Mouse (Mus musculus): ENCODE measurements at regions not wholly inside any gene's neighbourhood (a gene's known extent, or its start where the extent isn't known, plus 50 kb on each side); places are given as distances from the start of the nearest gene placed in this dataset.

DNA sequence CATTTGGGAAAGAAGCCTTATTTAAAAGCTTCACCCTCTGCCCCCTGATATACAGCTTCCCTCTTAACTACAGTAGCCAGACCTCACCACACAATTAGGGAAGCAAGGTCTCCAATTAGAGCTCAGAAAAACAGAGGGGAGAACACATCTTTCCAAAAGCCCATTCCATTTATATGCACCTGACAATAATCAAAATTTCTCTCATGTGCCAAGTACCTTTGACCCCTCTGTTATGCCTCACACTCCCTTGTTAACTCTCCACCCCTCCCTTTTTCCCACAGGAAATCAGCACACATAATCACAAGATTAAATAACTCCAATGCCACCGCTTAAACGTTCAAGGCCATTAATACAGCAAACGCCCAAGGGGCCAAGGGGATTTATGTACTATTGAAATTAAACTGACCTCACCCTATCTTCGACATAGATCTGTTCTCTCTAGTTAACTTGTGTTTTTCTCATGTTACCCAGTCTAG lies 300.7 kb downstream of the Mat2b start:
- Histone ChIP-seq H3K4me3 (replicated peaks; ENCODE audit: low read length) (no peak overlapping the region), H3K27me3 (ENCODE audit: control insufficient read depth, insufficient read depth, low read length) (no peaks in the 10 kb centered on the region), H3K36me3 (ENCODE audit: control insufficient read depth, insufficient read depth, low read length) (no peaks in the 10 kb centered on the region), H3K9ac (ENCODE audit: low read length) (no peak overlapping the region), H3K4me1 (ENCODE audit: control insufficient read depth, insufficient read depth, low read length) (no peaks in the 10 kb centered on the region), H3K9me3 (replicated peaks; ENCODE audit: control insufficient read depth, low read length) (no peaks in the 10 kb centered on the region), H3K27ac (ENCODE audit: low read length) (no peak overlapping the region), H3K4me2 (ENCODE audit: low read depth, low read length) (no peak overlapping the region)
- no peak for ATAC-seq (ENCODE audit: insufficient read depth, low FRiP score)
- 44% methylated on average over 4 of the region's 4 CpGs for WGBS

DNA sequence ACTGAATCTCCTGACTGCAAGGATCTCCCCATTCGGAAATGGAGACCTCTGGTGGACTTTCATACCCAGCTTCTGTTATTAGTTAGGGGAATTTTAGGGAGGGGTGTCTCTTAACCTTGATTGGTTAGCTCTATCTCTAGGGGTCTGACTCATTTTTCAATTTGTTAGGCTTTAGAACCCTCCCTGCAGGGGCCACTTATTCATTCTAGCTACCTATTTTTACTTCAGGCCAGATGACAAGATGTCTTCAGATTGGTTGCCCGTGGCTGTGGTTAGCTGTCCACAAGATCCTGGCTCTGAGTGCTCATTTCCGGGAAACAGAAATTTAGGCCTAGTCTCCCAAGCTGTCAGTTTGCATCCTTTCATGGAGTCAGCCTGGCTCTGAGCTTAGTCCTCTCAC lies 314.3 kb downstream of the Mat2b start:
- no peaks in the 10 kb centered on the region for H3K36me3 ChIP-seq (ENCODE audit: control insufficient read depth, insufficient read depth, low read length)
- H3K9ac ChIP-seq (ENCODE audit: low read length) = no peak overlapping the region
- H3K27me3 ChIP-seq (ENCODE audit: control insufficient read depth, insufficient read depth, low read length) = no peaks in the 10 kb centered on the region
- H3K4me1 ChIP-seq (ENCODE audit: control insufficient read depth, insufficient read depth, low read length) = 0 out of 2 replicates have a peak, but pooled peaks cover 3% of the 10 kb centered on the region
- no peak for ATAC-seq (ENCODE audit: insufficient read depth, low FRiP score)
- 78% methylated on average over 3 of the region's 3 CpGs for WGBS
- no peak overlapping the region for H3K4me2 ChIP-seq (ENCODE audit: low read depth, low read length)
- no peaks in the 10 kb centered on the region for H3K9me3 ChIP-seq (replicated peaks; ENCODE audit: control insufficient read depth, low read length)
- H3K27ac ChIP-seq (ENCODE audit: low read length) = no peak overlapping the region
- H3K4me3 ChIP-seq (replicated peaks; ENCODE audit: low read length) = no peak overlapping the region

DNA sequence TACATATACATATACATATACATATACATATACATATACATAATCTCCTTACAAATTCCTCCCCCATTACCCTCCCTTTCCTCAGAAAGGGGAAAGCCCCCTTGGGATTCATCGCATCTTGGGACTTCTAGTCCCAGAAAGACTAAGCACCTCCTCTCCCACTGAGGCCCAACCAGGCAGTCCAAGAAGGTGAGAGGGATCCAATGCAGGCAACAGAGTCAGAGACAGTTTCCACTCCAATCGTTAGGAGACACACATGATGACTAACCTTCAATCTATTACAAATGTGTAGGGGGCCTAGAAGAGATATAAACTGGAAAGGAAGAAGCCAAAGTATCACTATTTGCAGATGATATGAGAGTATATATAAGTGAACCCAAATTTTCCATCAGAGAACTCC lies 323.3 kb downstream of the Mat2b start:
- 90% methylated on average over 2 of the region's 2 CpGs for WGBS
- no peaks in the 10 kb centered on the region for H3K9me3 ChIP-seq (replicated peaks; ENCODE audit: control insufficient read depth, low read length)
- H3K4me2 ChIP-seq (ENCODE audit: low read depth, low read length) = no peak overlapping the region
- no peaks in the 10 kb centered on the region for H3K27me3 ChIP-seq (ENCODE audit: control insufficient read depth, insufficient read depth, low read length)
- H3K27ac ChIP-seq (ENCODE audit: low read length) = no peak overlapping the region
- no peaks in the 10 kb centered on the region for H3K36me3 ChIP-seq (ENCODE audit: control insufficient read depth, insufficient read depth, low read length)
- no peak overlapping the region for H3K9ac ChIP-seq (ENCODE audit: low read length)
- H3K4me1 ChIP-seq (ENCODE audit: control insufficient read depth, insufficient read depth, low read length) = no peaks in the 10 kb centered on the region
- no peak for ATAC-seq (ENCODE audit: insufficient read depth, low FRiP score)
- H3K4me3 ChIP-seq (replicated peaks; ENCODE audit: low read length) = no peak overlapping the region

DNA sequence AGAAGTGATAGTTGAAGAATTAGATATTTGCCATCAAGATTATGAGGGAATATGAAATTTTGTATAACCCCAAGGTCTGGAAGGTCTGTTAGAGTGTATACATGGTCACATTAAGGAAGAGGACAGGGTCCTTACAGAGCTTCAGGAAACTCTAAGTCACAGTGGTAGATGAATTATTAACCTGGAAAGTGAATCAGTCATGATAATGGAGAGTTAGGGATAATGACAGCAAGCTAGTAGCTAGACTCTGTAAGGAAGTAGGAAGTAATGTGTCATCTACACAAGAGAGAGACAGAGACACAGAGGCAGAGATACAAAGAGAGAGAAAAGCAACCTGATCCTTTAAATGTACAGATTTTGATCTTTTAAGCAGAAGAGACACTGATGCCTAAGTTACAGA lies 328.4 kb downstream of the Mat2b start:
- no peak overlapping the region for H3K9ac ChIP-seq (ENCODE audit: low read length)
- no peak overlapping the region for H3K4me2 ChIP-seq (ENCODE audit: low read depth, low read length)
- no peaks in the 10 kb centered on the region for H3K9me3 ChIP-seq (replicated peaks; ENCODE audit: control insufficient read depth, low read length)
- H3K36me3 ChIP-seq (ENCODE audit: control insufficient read depth, insufficient read depth, low read length) = no peaks in the 10 kb centered on the region
- no peaks in the 10 kb centered on the region for H3K4me1 ChIP-seq (ENCODE audit: control insufficient read depth, insufficient read depth, low read length)
- ATAC-seq (ENCODE audit: insufficient read depth, low FRiP score) = no peak
- H3K4me3 ChIP-seq (replicated peaks; ENCODE audit: low read length) = no peak overlapping the region
- H3K27me3 ChIP-seq (ENCODE audit: control insufficient read depth, insufficient read depth, low read length) = no peaks in the 10 kb centered on the region
- no peak overlapping the region for H3K27ac ChIP-seq (ENCODE audit: low read length)

DNA sequence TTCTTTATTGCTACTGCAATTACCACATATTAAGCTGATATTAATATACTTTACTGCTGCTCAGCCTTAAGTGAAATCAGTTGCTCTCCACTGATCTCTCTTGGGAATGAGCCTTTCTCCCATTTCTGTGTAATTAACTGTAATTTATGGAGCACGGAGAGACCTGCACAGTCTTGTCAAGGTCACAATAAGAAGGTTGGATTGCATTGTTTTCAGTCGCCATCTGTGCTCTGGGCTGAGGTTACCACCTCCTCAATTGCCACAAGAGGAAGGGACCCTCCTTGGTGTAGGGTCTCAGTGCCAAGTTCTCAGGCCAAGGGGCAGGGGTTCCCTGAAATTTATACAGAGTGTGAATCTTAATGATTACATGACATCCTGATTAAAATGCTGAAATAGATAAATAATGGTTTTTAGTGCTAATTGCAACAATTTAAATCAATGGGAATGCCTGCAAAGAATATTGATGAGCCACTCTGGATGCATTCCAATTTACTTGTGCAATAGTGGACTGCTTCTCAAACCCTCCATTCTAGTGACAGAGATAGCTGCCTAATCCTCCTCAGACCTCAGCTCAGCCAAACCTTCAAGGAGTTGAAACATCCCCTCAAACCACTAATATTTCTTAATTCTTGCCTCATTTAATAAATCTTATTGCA lies 332.3 kb downstream of the Mat2b start:
- H3K9me3 ChIP-seq (replicated peaks; ENCODE audit: control insufficient read depth, low read length) = no peaks in the 10 kb centered on the region
- H3K36me3 ChIP-seq (ENCODE audit: control insufficient read depth, insufficient read depth, low read length) = no peaks in the 10 kb centered on the region
- no peak overlapping the region for H3K4me3 ChIP-seq (replicated peaks; ENCODE audit: low read length)
- no peak overlapping the region for H3K27ac ChIP-seq (ENCODE audit: low read length)
- whole genome bisulfite sequencing = 50% methylated on average over 2 of the region's 2 CpGs
- ATAC-seq (ENCODE audit: insufficient read depth, low FRiP score) = no peak
- no peak overlapping the region for H3K4me2 ChIP-seq (ENCODE audit: low read depth, low read length)
- no peaks in the 10 kb centered on the region for H3K4me1 ChIP-seq (ENCODE audit: control insufficient read depth, insufficient read depth, low read length)
- no peak overlapping the region for H3K9ac ChIP-seq (ENCODE audit: low read length)
- H3K27me3 ChIP-seq (ENCODE audit: control insufficient read depth, insufficient read depth, low read length) = no peaks in the 10 kb centered on the region
